In genomic region chr9:115870168-115870567, GRCm38 (mm10) we compare ENCODE assay signal across 15 mouse cellular contexts. TPM values are rescaled to one million over a fixed set of nuclear protein-coding genes. Genes with fewer than 3 reads are reported as not detected.
DNase-seq lines count a peak whose midpoint lies in the region; ATAC-seq and TF ChIP-seq lines count a peak whose summit lies in the region.
"Had no signal": no experiment of that assay in that cellular context is flagged by ENCODE, and none has a peak within 500 bp of the region (broad histone marks: within the 10 kb centered on the region; RNA-seq: fewer than 3 reads in every experiment).

No protein-coding gene starts in this region.

- no peak for ATAC-seq in midbrain, postnatal 0 days (ENCODE audit: low FRiP score)
- ATAC-seq in midbrain, embryonic 16.5 days, result no peak
- no peak for ATAC-seq in forebrain, embryonic 14.5 days
- ATAC-seq: activated CD4-positive, CD25-positive, alpha-beta regulatory T cell, adult 4 months; inflammation-experienced regulatory T-cells, adult 6 months had no signal

- 90% methylated on average over 13 of the region's 13 CpGs for WGBS in midbrain, postnatal 0 days
- WGBS in midbrain, embryonic 16.5 days, result 92% methylated on average over 13 of the region's 13 CpGs
- 85% methylated on average over 13 of the region's 13 CpGs for WGBS in forebrain, embryonic 14.5 days

- no peaks in the 10 kb centered on the region for H3K9me3 ChIP-seq in midbrain, postnatal 0 days (ENCODE audit: low read length)
- H3K9me3 ChIP-seq in midbrain, embryonic 16.5 days (replicated peaks; ENCODE audit: control insufficient read depth, low read length, poor library complexity, severe bottlenecking), result no peaks in the 10 kb centered on the region
- H3K9me3 ChIP-seq in forebrain, embryonic 14.5 days (replicated peaks; ENCODE audit: control insufficient read depth, low read length), result no peaks in the 10 kb centered on the region
- H3K9me3 ChIP-seq: lung, embryonic 15.5 days had no signal

- H3K36me3 ChIP-seq in midbrain, postnatal 0 days (ENCODE audit: insufficient read depth, low read length), result no peaks in the 10 kb centered on the region
- no peaks in the 10 kb centered on the region for H3K36me3 ChIP-seq in midbrain, embryonic 16.5 days (ENCODE audit: control insufficient read depth, insufficient read depth, low read length)
- H3K36me3 ChIP-seq in forebrain, embryonic 14.5 days (ENCODE audit: control insufficient read depth, insufficient read depth, low read length), result no peaks in the 10 kb centered on the region
- H3K36me3 ChIP-seq: embryonic facial prominence, embryonic 15.5 days; lung, embryonic 15.5 days had no signal

- no peak overlapping the region for H3K27ac ChIP-seq in midbrain, postnatal 0 days (ENCODE audit: low read depth, low read length)
- no peak overlapping the region for H3K27ac ChIP-seq in midbrain, embryonic 16.5 days (ENCODE audit: low read length)
- H3K27ac ChIP-seq in forebrain, embryonic 14.5 days (ENCODE audit: low read depth, low read length), result no peak overlapping the region
- H3K27ac ChIP-seq: embryonic facial prominence, embryonic 15.5 days; lung, embryonic 15.5 days had no signal

- no peaks in the 10 kb centered on the region for H3K27me3 ChIP-seq in midbrain, postnatal 0 days (ENCODE audit: insufficient read depth, low read length)
- H3K27me3 ChIP-seq in midbrain, embryonic 16.5 days (ENCODE audit: control insufficient read depth, insufficient read depth, low read depth, low read length), result no peaks in the 10 kb centered on the region
- no peaks in the 10 kb centered on the region for H3K27me3 ChIP-seq in forebrain, embryonic 14.5 days (replicated peaks; ENCODE audit: control insufficient read depth, insufficient read depth, low read length)
- H3K27me3 ChIP-seq: embryonic facial prominence, embryonic 15.5 days; lung, embryonic 15.5 days had no signal

- H3K9ac ChIP-seq in midbrain, postnatal 0 days (replicated peaks; ENCODE audit: low read length, poor library complexity, severe bottlenecking), result no peak overlapping the region
- no peak overlapping the region for H3K9ac ChIP-seq in midbrain, embryonic 16.5 days (ENCODE audit: low read depth, low read length)
- H3K9ac ChIP-seq in forebrain, embryonic 14.5 days (ENCODE audit: low read length), result no peak overlapping the region
- H3K9ac ChIP-seq: embryonic facial prominence, embryonic 15.5 days; lung, embryonic 15.5 days had no signal

- DNase-seq in adrenal gland, postnatal 14 days, result peak; percentile 40
- DNase-seq in adrenal gland, adult 8-10 months, result no peak
- DNase-seq in layer of hippocampus, adult 11-12 months (ENCODE audit: low spot score), result peak; percentile 19
- DNase-seq in layer of hippocampus, postnatal 36 days, result no peak
- DNase-seq in midbrain, postnatal 0 days (ENCODE audit: low spot score), result no peak
- peak; percentile 22 for DNase-seq in retina, embryonic 14.5 days (ENCODE audit: low spot score)
- DNase-seq in forebrain, embryonic 14.5 days (ENCODE audit: low spot score), result no peak
- DNase-seq: cerebellum, adult 9-11 months had no signal

- no peaks in the 10 kb centered on the region for H3K4me1 ChIP-seq in midbrain, postnatal 0 days (ENCODE audit: insufficient read depth, low read length)
- no peaks in the 10 kb centered on the region for H3K4me1 ChIP-seq in midbrain, embryonic 16.5 days (ENCODE audit: control insufficient read depth, insufficient read depth, low read length)
- H3K4me1 ChIP-seq in forebrain, embryonic 14.5 days (ENCODE audit: control insufficient read depth, insufficient read depth, low read length), result no peaks in the 10 kb centered on the region
- H3K4me1 ChIP-seq: embryonic facial prominence, embryonic 15.5 days had no signal

- H3K4me2 ChIP-seq in midbrain, postnatal 0 days (ENCODE audit: low read depth, low read length, poor library complexity, severe bottlenecking), result no peak overlapping the region
- H3K4me2 ChIP-seq in midbrain, embryonic 16.5 days (ENCODE audit: low read length), result no peak overlapping the region
- no peak overlapping the region for H3K4me2 ChIP-seq in forebrain, embryonic 14.5 days (ENCODE audit: low read length)
- H3K4me2 ChIP-seq: embryonic facial prominence, embryonic 15.5 days; lung, embryonic 15.5 days had no signal

- no peak overlapping the region for H3K4me3 ChIP-seq in midbrain, postnatal 0 days (ENCODE audit: low read depth, low read length)
- no peak overlapping the region for H3K4me3 ChIP-seq in midbrain, embryonic 16.5 days (ENCODE audit: low read depth, low read length)
- H3K4me3 ChIP-seq in forebrain, embryonic 14.5 days (ENCODE audit: low read depth, low read length), result no peak overlapping the region
- H3K4me3 ChIP-seq: embryonic facial prominence, embryonic 15.5 days; lung, embryonic 15.5 days had no signal

- TF ChIP-seq CTCF in midbrain, postnatal 0 days (IDR thresholded peaks at IDR 0.05), result peak; percentile 48

RNA-seq across cellular contexts. Expression of gene Gadl1, which starts 39.1 kb away (rescaled TPM):
- 0.11 TPM in 1 of 2 replicates, not detected in the other for total RNA-seq in adrenal gland, postnatal 14 days (2021)
- total RNA-seq in adrenal gland, adult 8-10 months (2022), result under 1 TPM in 2 of 4 experiments, not detected in 2; 0.17 to 0.31 TPM
- under 1 TPM; 0.23 to 0.65 TPM for total RNA-seq in layer of hippocampus, postnatal 36 days (2021)
- 0.14 and 0.44 TPM in 2 replicates for total RNA-seq in midbrain, postnatal 0 days (2014; rRNA removed)
- polyA plus RNA-seq in midbrain, postnatal 0 days (2015; fragmentation: Nextera tagmentation; extraction: Ambion mirVana), result 0.21 and 0.31 TPM in 2 replicates
- polyA plus RNA-seq in midbrain, embryonic 16.5 days (2015; fragmentation: Nextera tagmentation; extraction: Ambion mirVana), result 0.13 and 0.29 TPM in 2 replicates
- polyA plus RNA-seq in forebrain, embryonic 14.5 days (2014; fragmentation: Nextera tagmentation; extraction: Ambion mirVana), result 0.23 and 0.37 TPM in 2 replicates
- total RNA-seq: monocyte, adult 5-6 weeks had no signal
- polyA plus RNA-seq: inflammation-experienced regulatory T-cells, adult 6 months; spleen, adult 2 months had no signal

Comparison
In these comparisons a context has a peak if more than half of its experiments do, and no peak if none do; other contexts are left out.
1. DNase-seq: peak in adrenal gland, postnatal 14 days (single experiment), layer of hippocampus, adult 11-12 months (single experiment) and retina, embryonic 14.5 days (single experiment); none in adrenal gland, adult 8-10 months (single experiment), layer of hippocampus, postnatal 36 days (0 of 2), midbrain, postnatal 0 days (single experiment) and forebrain, embryonic 14.5 days (single experiment).